ENCODE assay signal across 21 mouse cellular contexts in the genomic region with DNA sequence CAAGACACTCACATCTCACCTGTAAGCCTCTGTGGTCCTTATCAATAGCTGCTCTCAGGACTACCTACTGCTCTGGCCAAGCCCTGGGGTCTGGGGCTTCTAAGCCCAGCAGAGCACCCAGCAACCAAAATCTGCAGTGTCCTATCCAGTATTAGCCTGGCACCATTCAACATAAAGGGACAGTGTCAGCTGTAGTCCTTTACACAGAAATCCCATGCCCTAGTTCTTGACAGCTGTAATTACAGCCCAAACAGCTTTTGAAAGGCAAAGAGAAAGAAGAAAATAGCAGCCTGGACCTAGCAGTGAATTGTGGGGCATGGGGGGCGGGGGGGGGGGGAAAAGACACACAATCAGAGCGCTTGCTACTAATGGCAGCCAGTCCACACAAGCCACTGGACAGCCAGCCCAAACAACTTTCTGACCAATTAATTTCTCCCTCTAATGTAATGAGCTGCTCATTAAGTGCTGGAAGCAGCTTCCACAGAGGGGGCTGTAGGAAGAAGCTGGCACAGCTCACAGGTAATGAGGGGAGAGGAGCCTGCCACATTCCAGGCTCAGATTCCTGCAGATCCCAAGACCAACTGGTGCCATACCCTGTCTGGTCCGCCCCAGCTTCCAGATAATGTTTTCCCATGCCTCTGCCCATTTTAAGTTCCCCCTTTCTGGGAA.
DNase-seq lines count a peak whose midpoint lies in the region; ATAC-seq and TF ChIP-seq lines count a peak whose summit lies in the region.
"Had no signal": no experiment of that assay in that cellular context is flagged by ENCODE, and none has a peak within 500 bp of the region (broad histone marks: within the 10 kb centered on the region; RNA-seq: fewer than 3 reads in every experiment).

No protein-coding gene starts in this region.

- 0 out of 2 replicates have a peak, but pooled peaks have one; percentile 39 for ATAC-seq in kidney, embryonic 16.5 days (ENCODE audit: low FRiP score, low TSS enrichment)
- peak; percentile 94 for ATAC-seq in forebrain, embryonic 12.5 days (ENCODE audit: low FRiP score)
- ATAC-seq in hindbrain, postnatal 0 days: peak; percentile 71
- ATAC-seq in neural tube, embryonic 15.5 days (ENCODE audit: low FRiP score): peak; percentile 43
- ATAC-seq: lung, postnatal 0 days had no signal

- no peak overlapping the region for H3K4me2 ChIP-seq in kidney, embryonic 16.5 days (replicated peaks; ENCODE audit: low read depth, low read length)
- H3K4me2 ChIP-seq in forebrain, embryonic 12.5 days: peak overlapping the region; percentile 15
- no peak overlapping the region for H3K4me2 ChIP-seq in hindbrain, postnatal 0 days (ENCODE audit: low read depth, low read length)
- no peak overlapping the region for H3K4me2 ChIP-seq in neural tube, embryonic 15.5 days
- H3K4me2 ChIP-seq: heart, embryonic 15.5 days; limb, embryonic 12.5 days had no signal

- 74% methylated on average over 2 of the region's 3 CpGs for WGBS in kidney, embryonic 16.5 days
- 20% methylated on average over 2 of the region's 3 CpGs for whole genome bisulfite sequencing in forebrain, embryonic 12.5 days
- 65% methylated on average over 2 of the region's 3 CpGs for WGBS in hindbrain, postnatal 0 days
- WGBS in neural tube, embryonic 15.5 days: 42% methylated on average over 2 of the region's 3 CpGs

- no peak for TF ChIP-seq CTCF in hindbrain, postnatal 0 days (IDR thresholded peaks at IDR 0.05; ENCODE audit: low read depth)

- no peak overlapping the region for H3K4me3 ChIP-seq in kidney, embryonic 16.5 days (ENCODE audit: low read length)
- H3K4me3 ChIP-seq in forebrain, embryonic 12.5 days (replicated peaks): no peak overlapping the region
- no peak overlapping the region for H3K4me3 ChIP-seq in hindbrain, postnatal 0 days (ENCODE audit: low read length)
- H3K4me3 ChIP-seq in neural tube, embryonic 15.5 days (replicated peaks): no peak overlapping the region
- H3K4me3 ChIP-seq: erythroblast, embryonic 14.5 days; gastrocnemius, adult 2 months; heart, embryonic 15.5 days; layer of hippocampus, adult 2 months; limb, embryonic 12.5 days; megakaryocyte, embryonic 14.5 days had no signal

- no peaks in the 10 kb centered on the region for H3K36me3 ChIP-seq in kidney, embryonic 16.5 days (ENCODE audit: insufficient read depth, low read length)
- H3K36me3 ChIP-seq in forebrain, embryonic 12.5 days (replicated peaks): no peaks in the 10 kb centered on the region
- no peaks in the 10 kb centered on the region for H3K36me3 ChIP-seq in hindbrain, postnatal 0 days (ENCODE audit: insufficient read depth, low read length)
- no peaks in the 10 kb centered on the region for H3K36me3 ChIP-seq in neural tube, embryonic 15.5 days
- H3K36me3 ChIP-seq: heart, embryonic 15.5 days; limb, embryonic 12.5 days had no signal

- H3K27ac ChIP-seq in kidney, embryonic 16.5 days (ENCODE audit: low read length): no peak overlapping the region
- H3K27ac ChIP-seq in forebrain, embryonic 12.5 days: peak overlapping the region; percentile 75
- no peak overlapping the region for H3K27ac ChIP-seq in hindbrain, postnatal 0 days
- H3K27ac ChIP-seq in neural tube, embryonic 15.5 days (replicated peaks): no peak overlapping the region
- H3K27ac ChIP-seq: gastrocnemius, adult 2 months; heart, embryonic 15.5 days; layer of hippocampus, adult 2 months; limb, embryonic 12.5 days; liver, embryonic 14.5 days had no signal

- no peak overlapping the region for H3K9ac ChIP-seq in kidney, embryonic 16.5 days (replicated peaks; ENCODE audit: low read length)
- no peak overlapping the region for H3K9ac ChIP-seq in forebrain, embryonic 12.5 days
- H3K9ac ChIP-seq in hindbrain, postnatal 0 days (replicated peaks; ENCODE audit: low read length): no peak overlapping the region
- no peak overlapping the region for H3K9ac ChIP-seq in neural tube, embryonic 15.5 days (replicated peaks)
- H3K9ac ChIP-seq: heart, embryonic 15.5 days; limb, embryonic 12.5 days; liver, embryonic 14.5 days had no signal

- no peaks in the 10 kb centered on the region for H3K27me3 ChIP-seq in kidney, embryonic 16.5 days (ENCODE audit: insufficient read depth, low read length)
- H3K27me3 ChIP-seq in forebrain, embryonic 12.5 days: no peaks in the 10 kb centered on the region
- no peaks in the 10 kb centered on the region for H3K27me3 ChIP-seq in hindbrain, postnatal 0 days (ENCODE audit: insufficient read depth, low read length)
- no peaks in the 10 kb centered on the region for H3K27me3 ChIP-seq in neural tube, embryonic 15.5 days (replicated peaks)
- H3K27me3 ChIP-seq: heart, embryonic 15.5 days; limb, embryonic 12.5 days; megakaryocyte, embryonic 14.5 days had no signal

- DNase-seq in kidney, postnatal 4 days: no peak
- peak; percentile 33 for DNase-seq in hindbrain, postnatal 0 days (ENCODE audit: low spot score)
- no peak for DNase-seq in MN1 (ENCODE audit: low spot score)
- no peak for DNase-seq in spleen, postnatal 10 days (ENCODE audit: low spot score in 2 of 2)
- no peak for DNase-seq in adrenal gland, adult (ENCODE audit: inconsistent age in 2 of 2, low spot score in 1 of 2)
- DNase-seq: adrenal gland, adult 2 months; cerebellum, adult 8-10 months; gastrocnemius, adult 2 months; heart, adult 11 months; kidney, adult 9 months; spleen, adult 18-20 months had no signal

- H3K4me1 ChIP-seq in kidney, embryonic 16.5 days (ENCODE audit: insufficient read depth, low read length): peaks cover 29% of the 10 kb centered on the region
- peaks cover 20% of the 10 kb centered on the region for H3K4me1 ChIP-seq in forebrain, embryonic 12.5 days
- no peaks in the 10 kb centered on the region for H3K4me1 ChIP-seq in hindbrain, postnatal 0 days (ENCODE audit: insufficient read depth, low read length)
- H3K4me1 ChIP-seq in neural tube, embryonic 15.5 days: peaks cover 17% of the 10 kb centered on the region

- no peaks in the 10 kb centered on the region for H3K9me3 ChIP-seq in kidney, embryonic 16.5 days (ENCODE audit: low read length)
- H3K9me3 ChIP-seq in forebrain, embryonic 12.5 days: no peaks in the 10 kb centered on the region
- no peaks in the 10 kb centered on the region for H3K9me3 ChIP-seq in hindbrain, postnatal 0 days (ENCODE audit: low read length)
- H3K9me3 ChIP-seq in neural tube, embryonic 15.5 days (replicated peaks): no peaks in the 10 kb centered on the region
- H3K9me3 ChIP-seq: heart, embryonic 15.5 days; limb, embryonic 12.5 days had no signal

Comparison
In these comparisons a context has a peak if more than half of its experiments do, and no peak if none do; other contexts are left out.
1. ATAC-seq: peak in every context shown above with its lines; median percentile 94 in forebrain, embryonic 12.5 days; 71 in hindbrain, postnatal 0 days; 43 in neural tube, embryonic 15.5 days; 39 in kidney, embryonic 16.5 days.